Mouse (Mus musculus) limb, embryonic 10.5 days (tissue): Measurements from ENCODE around the gene Socs1. TPM values are rescaled to one million over a fixed set of nuclear protein-coding genes. Genes with fewer than 3 reads are reported as not detected.

ENCODE experiments used
- DNase-seq: peaks from one replicate; pipeline ENCODE4 v3.0.0-alpha.2; 2017; ENCODE audit warnings: low spot score
- H3K27ac ChIP-seq: fragments of 300-500 bp; sonication (generic); 2 replicates; pipeline ENCODE4 v1.5.1; 2016; ENCODE audit warnings: mild to moderate bottlenecking
- H3K27me3 ChIP-seq: fragments of 300-500 bp; sonication (generic); 2 replicates; pipeline ENCODE4 v1.6.1; 2016; ENCODE audit warnings: low read depth, mild to moderate bottlenecking; ENCODE audit not compliant: poor library complexity, severe bottlenecking
- H3K36me3 ChIP-seq: fragments of 300-500 bp; sonication (generic); 2 replicates; pipeline ENCODE4 v1.6.1; 2016; ENCODE audit warnings: mild to moderate bottlenecking, moderate library complexity
- H3K4me1 ChIP-seq: fragments of 300-500 bp; sonication (generic); 2 replicates; pipeline ENCODE4 v1.6.1; 2016
- H3K4me3 ChIP-seq: fragments of 300-500 bp; sonication (generic); 2 replicates; pipeline ENCODE4 v1.5.1; 2016; ENCODE audit warnings: mild to moderate bottlenecking, moderate library complexity
- H3K9me3 ChIP-seq: fragments of 300-500 bp; sonication (generic); replicated peaks from 2 replicates; pipeline ENCODE4 v1.6.1; 2016; ENCODE audit warnings: mild to moderate bottlenecking
- WGBS: fragments of 180-500 bp; shearing (Covaris S2); methylation state at CpG from one replicate; pipeline ENCODE4 v1.1.7; 2016; 5-methylcytosine and 5-hydroxymethylcytosine counted together
- polyA plus RNA-seq: library from polyadenylated mRNA; unstranded; fragments of >200 nt; fragmentation: Nextera tagmentation; extraction: Ambion mirVana; gene quantifications from 2 replicates; pipeline ENCODE4 v1.2.1, GENCODE M21; 2016

The Socs1 gene
- polyA plus RNA-seq, 1 experiment from 2014 or later = 4.6 TPM

DNA sequence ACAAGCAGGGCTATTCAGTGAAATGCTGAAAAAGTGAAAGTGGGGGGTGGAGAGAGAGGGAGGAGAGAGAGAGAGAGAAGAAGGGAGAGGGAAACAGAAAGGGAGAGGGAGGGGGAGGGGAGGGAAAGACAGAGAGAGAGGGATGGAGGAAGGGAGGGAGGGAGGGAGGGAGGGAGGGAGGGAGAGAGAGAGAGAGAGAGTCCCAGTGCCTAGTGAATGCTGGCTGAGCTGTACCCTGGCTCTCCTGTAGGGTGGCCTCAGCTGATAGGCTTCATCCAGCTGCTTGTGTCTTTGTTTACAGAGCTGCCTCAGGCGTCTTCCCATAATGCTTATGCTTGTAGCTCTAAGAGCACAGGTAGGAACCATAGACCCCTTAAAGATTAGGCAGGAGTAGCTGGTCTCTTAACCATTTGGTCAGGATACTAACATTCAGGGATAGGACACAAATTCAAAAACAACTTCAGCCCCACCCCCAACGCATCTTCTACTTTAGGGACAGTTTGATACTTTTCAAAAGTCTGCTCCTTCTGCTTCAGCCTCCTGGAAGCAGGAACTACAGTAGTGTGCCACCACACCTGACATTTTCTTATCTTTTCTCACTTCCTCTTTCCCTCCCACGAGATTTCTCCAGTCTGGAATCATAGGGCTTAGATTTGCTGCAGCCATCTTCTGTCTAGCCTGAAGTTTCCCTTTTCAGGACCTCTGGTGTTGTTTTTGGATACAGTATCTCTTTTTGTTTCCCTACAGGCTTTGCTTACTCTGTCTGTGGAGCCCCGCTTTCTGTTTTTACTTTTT is 14.6 kb downstream of the Socs1 start:
- no peaks in the 10 kb centered on the region for H3K9me3 ChIP-seq
- H3K27ac ChIP-seq = no peak overlapping the region
- 44% methylated on average over 4 of the region's 4 CpGs for WGBS
- H3K27me3 ChIP-seq = 0 out of 2 replicates have a peak, but pooled peaks cover 6% of the 10 kb centered on the region
- no peaks in the 10 kb centered on the region for H3K36me3 ChIP-seq
- H3K4me1 ChIP-seq = peaks cover 26% of the 10 kb centered on the region
- no peak for DNase-seq
- no peak overlapping the region for H3K4me3 ChIP-seq

DNA sequence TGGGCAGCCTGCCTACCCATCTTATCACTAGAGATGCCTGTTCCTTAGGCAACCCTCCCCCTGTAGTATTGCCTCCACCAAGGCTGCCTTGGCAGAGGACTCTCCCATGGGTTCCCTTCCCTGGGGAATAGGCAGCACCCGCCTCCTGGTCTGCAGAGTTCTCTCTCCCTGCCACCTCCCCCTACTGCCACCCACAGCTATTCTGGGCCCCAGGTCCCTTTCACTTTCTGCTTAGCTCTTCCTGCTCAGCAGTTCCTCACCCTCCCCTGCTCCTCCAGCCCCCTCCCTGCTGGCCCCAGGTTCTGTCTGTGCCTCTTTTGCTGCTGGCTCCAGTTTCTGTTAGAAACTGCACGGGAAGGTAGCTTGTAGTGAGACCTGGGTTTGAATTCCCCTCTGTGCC is 15.7 kb downstream of the Socs1 start:
- Histone ChIP-seq H3K27me3 (0 out of 2 replicates have a peak, but pooled peaks cover 6% of the 10 kb centered on the region), H3K27ac (0 out of 2 replicates have a peak overlapping the region, but pooled peaks have one; percentile 2), H3K36me3 (no peaks in the 10 kb centered on the region), H3K9me3 (no peaks in the 10 kb centered on the region), H3K4me3 (no peak overlapping the region), H3K4me1 (peaks cover 26% of the 10 kb centered on the region)
- WGBS = 34% methylated on average over 2 of the region's 2 CpGs
- no peak for DNase-seq

DNA sequence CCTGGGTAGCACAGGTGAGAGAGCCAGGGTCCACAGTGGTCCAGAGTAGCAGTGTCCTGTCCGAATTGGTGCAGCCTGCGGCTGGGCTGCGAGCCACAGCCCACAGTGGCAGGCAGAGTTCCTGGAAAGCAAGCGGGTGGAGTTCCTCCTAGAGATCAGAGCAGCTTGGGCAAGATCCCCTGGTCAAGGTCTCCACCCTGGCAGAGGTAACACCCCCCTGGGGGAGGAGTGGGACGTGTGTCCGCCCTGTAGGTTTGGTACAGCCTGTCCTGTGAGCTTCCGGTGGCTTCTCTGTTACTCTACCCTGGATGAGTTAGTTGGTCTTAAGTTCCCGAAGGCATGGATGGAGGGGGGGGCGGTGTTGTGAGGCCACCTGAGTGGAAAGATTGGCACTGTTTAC is 16.5 kb downstream of the Socs1 start:
- WGBS = 55% methylated on average over 9 of the region's 9 CpGs
- no peaks in the 10 kb centered on the region for H3K9me3 ChIP-seq

DNA sequence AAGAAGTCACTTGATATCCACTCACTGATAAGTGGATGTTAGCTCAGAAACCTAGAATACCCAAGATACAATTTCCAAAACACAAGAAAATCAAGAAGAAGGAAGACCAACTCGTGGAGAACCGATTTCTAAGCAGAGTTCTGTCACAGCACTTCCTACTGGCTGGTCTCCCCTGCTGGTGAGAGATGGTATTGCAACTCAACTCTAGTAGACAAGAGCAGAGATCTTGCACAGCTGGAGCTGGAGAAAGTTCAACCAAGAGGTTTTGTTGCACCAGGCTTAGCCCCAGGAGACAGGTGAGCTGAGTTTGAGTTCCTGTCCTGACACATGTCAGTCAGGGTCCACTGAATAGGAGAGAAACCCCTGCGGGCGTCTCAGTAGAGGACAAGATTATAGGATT is 18.2 kb downstream of the Socs1 start:
- no peaks in the 10 kb centered on the region for H3K36me3 ChIP-seq
- 53% methylated on average over 4 of the region's 4 CpGs for WGBS
- H3K4me3 ChIP-seq = no peak overlapping the region
- 0 out of 2 replicates have a peak, but pooled peaks cover 6% of the 10 kb centered on the region for H3K27me3 ChIP-seq
- DNase-seq = peak; percentile 70
- no peaks in the 10 kb centered on the region for H3K9me3 ChIP-seq
- peaks cover 34% of the 10 kb centered on the region for H3K4me1 ChIP-seq
- H3K27ac ChIP-seq = no peak overlapping the region

More for the DNA sequence above, 16.5 kb downstream of the Socs1 start:
- Histone ChIP-seq H3K4me3 (no peak overlapping the region), H3K27me3 (0 out of 2 replicates have a peak, but pooled peaks cover 6% of the 10 kb centered on the region), H3K27ac (no peak overlapping the region), H3K4me1 (peaks cover 26% of the 10 kb centered on the region), H3K36me3 (no peaks in the 10 kb centered on the region)
- no peak for DNase-seq

DNA sequence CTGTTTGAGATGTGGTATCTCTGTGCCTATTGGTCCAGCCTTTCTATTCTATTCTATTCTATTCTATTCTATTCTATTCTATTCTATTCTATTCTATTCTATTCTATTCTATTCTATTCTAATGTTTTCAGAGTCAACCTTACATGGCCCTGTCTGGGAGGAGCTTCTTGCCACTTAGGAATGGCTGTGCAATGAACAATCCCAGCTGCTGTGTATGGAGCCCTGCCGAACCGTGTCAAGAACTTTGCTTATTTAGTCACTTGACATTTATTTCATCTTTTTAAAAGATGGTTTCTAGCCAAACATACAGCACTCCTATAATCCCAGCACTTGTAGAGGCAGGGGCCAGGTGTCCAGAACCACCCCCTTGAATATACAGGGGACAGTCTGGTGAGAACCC is 21.0 kb downstream of the Socs1 start:
- 79% methylated on average over 2 of the region's 2 CpGs for WGBS
- Histone ChIP-seq H3K4me3 (no peak overlapping the region), H3K4me1 (peaks cover 25% of the 10 kb centered on the region), H3K27me3 (0 out of 2 replicates have a peak, but pooled peaks cover 6% of the 10 kb centered on the region), H3K36me3 (no peaks in the 10 kb centered on the region), H3K9me3 (no peaks in the 10 kb centered on the region), H3K27ac (no peak overlapping the region)
- DNase-seq = no peak

DNA sequence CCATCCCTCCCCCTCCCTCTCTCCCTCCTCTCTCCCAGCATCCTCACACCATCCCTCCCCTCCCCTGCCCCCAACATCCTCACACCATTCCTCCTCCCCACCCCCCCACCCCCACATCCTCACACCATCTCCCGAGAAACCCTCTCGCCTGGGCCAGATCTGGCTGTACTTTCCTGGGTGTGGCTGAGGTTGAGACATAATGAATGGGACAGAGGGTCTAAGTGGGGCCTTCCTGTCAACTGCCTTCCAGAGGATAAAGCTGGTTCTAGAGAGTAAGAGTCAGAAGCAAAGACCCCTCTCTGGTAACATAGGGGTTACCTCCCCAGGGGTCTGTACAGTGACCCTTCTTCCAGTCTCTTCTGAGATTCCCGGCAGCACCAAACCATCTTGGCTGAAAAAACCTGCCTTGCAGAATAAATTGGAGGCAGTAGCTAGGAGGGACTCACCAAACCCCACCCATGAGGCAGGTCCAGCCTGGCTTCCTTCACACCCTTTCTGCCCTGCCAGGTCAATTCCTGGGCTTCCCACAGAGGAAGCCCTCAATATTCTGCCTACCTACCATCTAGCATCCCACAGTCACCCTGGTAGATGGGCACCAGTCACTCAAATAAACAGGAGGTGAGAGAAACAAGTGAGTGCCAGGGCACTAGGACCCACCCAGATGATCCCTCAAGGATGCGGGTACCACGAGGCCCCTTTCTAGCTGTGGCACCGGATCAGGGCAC is 21.6 kb downstream of the Socs1 start:
- DNase-seq = no peak
- Histone ChIP-seq H3K36me3 (no peaks in the 10 kb centered on the region), H3K4me3 (no peak overlapping the region), H3K27me3 (0 out of 2 replicates have a peak, but pooled peaks cover 3% of the 10 kb centered on the region), H3K4me1 (peaks cover 19% of the 10 kb centered on the region), H3K9me3 (no peaks in the 10 kb centered on the region), H3K27ac (no peak overlapping the region)
- 51% methylated on average over 6 of the region's 6 CpGs for WGBS

DNA sequence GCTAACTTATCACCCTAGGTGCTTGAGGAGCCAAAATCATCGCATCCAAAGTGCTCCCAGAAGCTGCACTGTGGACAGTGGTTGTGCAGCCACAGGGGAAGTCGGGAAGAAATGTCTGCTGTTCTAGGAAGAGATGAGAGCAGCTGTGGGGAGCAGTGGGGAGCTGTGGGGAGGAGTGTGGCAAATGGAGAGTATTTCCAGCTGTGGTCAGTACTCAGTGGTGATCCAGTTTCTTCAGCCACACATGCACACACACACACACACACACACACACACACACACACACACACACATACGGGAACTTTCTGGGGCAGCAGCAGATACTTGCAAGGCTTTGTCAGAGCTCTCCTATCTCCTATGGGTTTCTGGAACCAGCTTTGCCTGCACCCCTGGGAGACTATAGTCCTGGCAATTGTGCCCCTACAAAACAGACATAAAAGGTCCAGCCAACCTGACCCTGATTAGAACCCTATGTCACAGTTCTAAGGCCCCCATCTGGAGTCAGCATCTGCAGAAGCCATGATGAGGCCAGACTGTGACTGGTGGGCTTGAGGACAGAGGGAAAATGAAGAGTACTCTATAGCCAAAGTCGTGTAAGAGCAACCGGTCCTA is 22.7 kb downstream of the Socs1 start:
- 77% methylated on average over 5 of the region's 5 CpGs for WGBS
- DNase-seq = no peak

DNA sequence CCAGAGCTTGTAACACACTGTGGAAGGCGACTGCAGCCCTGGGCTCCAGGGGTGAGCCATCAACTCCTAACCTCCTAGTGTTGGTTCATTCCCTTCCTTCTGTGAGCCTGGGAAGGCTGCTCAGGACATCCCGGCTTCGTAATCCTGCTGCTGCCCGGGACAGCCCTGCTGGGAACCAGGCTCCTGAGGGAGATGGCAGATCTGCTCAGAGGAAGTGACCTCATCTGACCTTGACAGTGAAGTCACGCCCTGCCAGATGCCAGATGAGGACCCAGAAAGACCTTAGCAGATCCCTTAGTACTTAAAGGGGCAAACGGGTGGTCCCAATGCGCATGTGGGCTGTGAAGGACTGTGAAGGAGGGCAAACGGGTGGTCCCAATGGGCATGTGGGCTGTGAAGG is 24.2 kb downstream of the Socs1 start:
- WGBS = 60% methylated on average over 8 of the region's 8 CpGs
- H3K9me3 ChIP-seq = no peaks in the 10 kb centered on the region
- 0 out of 2 replicates have a peak overlapping the region, but pooled peaks have one; percentile 36 for H3K27ac ChIP-seq
- no peak overlapping the region for H3K4me3 ChIP-seq
- no peaks in the 10 kb centered on the region for H3K36me3 ChIP-seq
- peaks cover 20% of the 10 kb centered on the region for H3K4me1 ChIP-seq
- no peaks in the 10 kb centered on the region for H3K27me3 ChIP-seq
- no peak for DNase-seq

More for the DNA sequence above, 22.7 kb downstream of the Socs1 start:
- Histone ChIP-seq H3K4me1 (peaks cover 20% of the 10 kb centered on the region), H3K36me3 (no peaks in the 10 kb centered on the region), H3K9me3 (no peaks in the 10 kb centered on the region), H3K27ac (no peak overlapping the region), H3K4me3 (no peak overlapping the region), H3K27me3 (no peaks in the 10 kb centered on the region)

DNA sequence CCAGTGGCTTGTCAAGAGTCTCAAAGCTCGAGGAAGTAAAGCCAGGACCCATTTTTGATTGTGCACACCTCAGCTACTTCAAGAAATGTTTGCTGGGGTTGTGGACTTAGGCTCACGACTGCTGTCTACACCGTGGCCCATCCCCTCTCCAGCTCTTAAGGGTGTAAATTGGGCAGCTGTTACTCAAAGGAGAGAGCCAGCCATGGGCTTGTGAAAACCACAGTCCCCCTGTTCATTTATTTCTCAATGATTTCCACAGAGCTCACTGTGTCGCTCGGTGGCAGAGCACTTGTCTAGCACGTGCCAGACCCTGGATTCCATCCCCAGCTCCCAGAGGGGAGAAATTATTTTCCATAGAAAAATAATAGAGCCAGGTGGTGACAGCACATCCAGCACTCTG is 29.2 kb downstream of the Socs1 start:
- no peak for DNase-seq
- Histone ChIP-seq H3K4me1 (peaks cover 8% of the 10 kb centered on the region), H3K36me3 (no peaks in the 10 kb centered on the region), H3K27me3 (no peaks in the 10 kb centered on the region), H3K9me3 (no peaks in the 10 kb centered on the region), H3K27ac (no peak overlapping the region), H3K4me3 (no peak overlapping the region)
- WGBS = 76% methylated on average over 6 of the region's 6 CpGs

DNA sequence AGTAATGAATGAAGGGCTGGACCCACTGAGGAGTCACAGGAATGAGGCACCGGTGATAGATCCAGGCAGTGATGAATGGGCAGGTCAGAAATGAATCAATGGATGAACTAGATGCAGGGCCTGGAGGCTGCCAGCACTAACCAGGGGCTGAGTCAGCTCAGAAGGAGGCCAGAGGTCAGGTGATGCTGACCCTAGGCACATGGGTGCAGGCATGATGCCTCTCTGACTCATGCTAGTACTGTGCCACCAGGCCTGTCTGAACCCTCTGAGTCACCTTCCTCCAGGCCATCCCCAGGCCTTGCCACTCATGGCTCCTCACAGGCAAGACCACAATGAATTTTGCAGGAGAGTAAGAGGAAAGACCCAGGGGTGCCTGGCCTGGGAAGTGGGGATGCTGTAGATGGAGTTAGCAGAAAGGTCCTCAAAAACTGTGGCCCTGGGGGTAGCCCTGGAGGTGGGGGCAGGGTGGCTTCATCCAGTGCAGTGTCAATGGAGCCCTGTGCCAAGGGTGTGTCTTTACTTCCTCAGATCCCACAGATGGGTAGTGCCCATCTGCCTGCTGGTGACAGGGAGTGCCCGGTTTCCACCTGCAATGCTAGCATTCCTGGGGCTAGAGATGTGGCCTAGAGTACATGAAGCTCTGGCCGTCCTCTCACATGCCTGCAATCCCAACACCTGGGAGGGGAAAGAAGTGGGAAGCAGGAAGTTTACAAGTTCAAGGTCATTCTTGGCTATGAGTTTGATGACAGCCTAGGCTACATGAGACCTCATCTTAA is 30.6 kb downstream of the Socs1 start:
- WGBS = 83% methylated on average over 3 of the region's 3 CpGs
- Histone ChIP-seq H3K4me3 (no peak overlapping the region), H3K9me3 (no peaks in the 10 kb centered on the region), H3K4me1 (0 out of 2 replicates have a peak, but pooled peaks cover 9% of the 10 kb centered on the region), H3K27ac (no peak overlapping the region), H3K36me3 (no peaks in the 10 kb centered on the region), H3K27me3 (no peaks in the 10 kb centered on the region)
- no peak for DNase-seq

DNA sequence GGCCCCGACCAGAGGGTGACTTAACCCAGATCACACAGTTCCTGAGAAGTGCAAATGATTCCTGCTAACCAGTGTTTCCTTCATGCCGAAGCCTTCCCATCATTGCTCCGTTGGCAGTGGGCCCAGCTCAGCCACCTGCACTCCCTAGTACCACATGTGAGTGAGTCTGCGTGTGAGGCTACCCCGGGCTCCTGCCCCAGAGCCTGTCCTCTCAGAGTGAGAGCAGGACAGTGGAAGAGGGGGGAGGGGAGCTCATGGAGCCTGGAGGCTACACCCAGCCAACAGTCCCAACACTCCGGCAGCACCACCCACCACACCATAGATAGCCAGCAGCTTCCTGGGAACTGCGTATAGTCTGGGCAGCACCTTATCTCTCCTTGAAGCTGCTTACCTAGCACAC is 35.5 kb downstream of the Socs1 start:
- DNase-seq = no peak
- Histone ChIP-seq H3K4me1 (peaks cover 20% of the 10 kb centered on the region), H3K9me3 (no peaks in the 10 kb centered on the region), H3K4me3 (no peak overlapping the region), H3K27ac (no peak overlapping the region), H3K36me3 (no peaks in the 10 kb centered on the region), H3K27me3 (no peaks in the 10 kb centered on the region)
- 74% methylated on average over 7 of the region's 7 CpGs for WGBS

DNA sequence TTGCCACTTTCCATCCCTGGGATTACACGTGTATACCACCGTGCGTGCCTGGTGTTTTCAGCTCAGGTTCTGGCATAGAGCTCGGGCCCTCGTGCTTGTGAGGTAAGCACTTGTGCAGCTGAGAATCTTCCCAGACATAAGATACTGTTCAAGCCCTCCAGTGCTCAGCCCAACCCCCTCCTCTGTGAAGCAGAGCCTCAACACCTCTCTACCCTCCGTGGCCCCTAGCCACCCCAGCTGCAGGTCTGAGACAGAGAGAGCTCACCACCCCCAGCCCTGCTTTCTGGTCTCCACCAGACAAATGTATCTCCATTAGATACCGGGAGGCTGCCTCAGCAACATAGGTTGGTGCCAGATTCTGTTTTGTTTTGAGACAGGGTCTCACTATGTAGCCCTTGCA is 36.1 kb downstream of the Socs1 start:
- 77% methylated on average over 7 of the region's 7 CpGs for WGBS
- Histone ChIP-seq H3K9me3 (no peaks in the 10 kb centered on the region), H3K27ac (no peak overlapping the region)

More for the DNA sequence above, 36.1 kb downstream of the Socs1 start:
- H3K4me3 ChIP-seq = no peak overlapping the region
- peaks cover 26% of the 10 kb centered on the region for H3K4me1 ChIP-seq
- H3K27me3 ChIP-seq = no peaks in the 10 kb centered on the region
- no peak for DNase-seq
- H3K36me3 ChIP-seq = no peaks in the 10 kb centered on the region
